In the genomic region with DNA sequence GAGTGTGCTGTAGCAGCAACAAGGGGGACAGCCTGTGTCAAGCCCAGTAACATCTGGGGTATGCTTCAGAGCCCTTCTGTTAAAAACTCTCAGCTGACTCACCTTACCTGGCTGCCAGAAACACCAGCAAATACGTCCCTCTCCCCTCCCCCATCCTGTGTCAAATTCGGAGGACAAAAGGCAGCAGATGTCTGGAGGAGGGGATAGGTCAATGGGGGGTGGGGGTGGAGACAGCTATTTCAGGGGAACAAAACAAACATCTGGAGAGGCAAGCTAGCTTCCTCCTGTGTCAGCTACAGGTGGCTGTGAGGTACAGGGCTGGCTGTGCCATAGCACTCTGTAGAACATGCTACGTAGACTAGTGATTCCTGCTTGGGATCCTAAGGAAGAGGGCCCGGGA, we compare ENCODE assay signal across 16 mouse cellular contexts. TPM values are rescaled to one million over a fixed set of nuclear protein-coding genes. Genes with fewer than 3 reads are reported as not detected.
A peak's percentile ranks its signal among the peaks of the same experiment; 100 is the strongest.
DNase-seq lines count a peak whose midpoint lies in the region; ATAC-seq and TF ChIP-seq lines count a peak whose summit lies in the region.
"Had no signal": no experiment of that assay in that cellular context is flagged by ENCODE, and none has a peak within 500 bp of the region (broad histone marks: within the 10 kb centered on the region; RNA-seq: fewer than 3 reads in every experiment).

No protein-coding gene starts in this region.

- DNase-seq in hindbrain, embryonic 10.5 days (ENCODE audit: low spot score) = no peak
- no peak for DNase-seq in hindbrain, embryonic 11.5 days (ENCODE audit: low spot score)
- peak; percentile 49 for DNase-seq in CH12.LX (ENCODE audit: extremely low read depth)
- peak; percentile 55 for DNase-seq in ZHBTc4 (ENCODE audit: low read depth, low spot score)
- DNase-seq in thymus, adult 2 months = peak; percentile 41
- no peak for DNase-seq in spleen, adult 18-20 months
- no peak for DNase-seq in urinary bladder, postnatal 25 days (ENCODE audit: low spot score)
- DNase-seq: adrenal gland, postnatal 36 days; B cell, adult 2 months; gastrocnemius, postnatal 14 days; heart, postnatal 36 days; lung, embryonic 14.5 days had no signal

- no peak for TF ChIP-seq CTCF in CH12.LX (conservative IDR thresholded peaks at IDR 0.05 in 1 of 2, IDR thresholded peaks at IDR 0.05 in 1 of 2; ENCODE audit: low read depth in 2 of 2, low read length in 2 of 2)
- TF ChIP-seq CTCF in thymus, adult 2 months (IDR thresholded peaks at IDR 0.05; ENCODE audit: borderline replicate concordance, control insufficient read depth, extremely low read depth, insufficient read depth, low read length, poor library complexity) = no peak

- H3K27me3 ChIP-seq in hindbrain, embryonic 10.5 days (ENCODE audit: insufficient read depth, poor library complexity, severe bottlenecking) = no peaks in the 10 kb centered on the region
- H3K27me3 ChIP-seq in hindbrain, embryonic 11.5 days (ENCODE audit: control insufficient read depth, insufficient read depth, low read length) = no peaks in the 10 kb centered on the region
- H3K27me3 ChIP-seq in CH12.LX (replicated peaks) = no peaks in the 10 kb centered on the region
- no peaks in the 10 kb centered on the region for H3K27me3 ChIP-seq in thymus, adult 2 months (ENCODE audit: control insufficient read depth, insufficient read depth, low read length)

- TF ChIP-seq RAD21 in CH12.LX (IDR thresholded peaks at IDR 0.05; ENCODE audit: low read depth, low read length) = no peak; the same call in 1 of the 2 replicates

- peak overlapping the region; percentile 54 for H3K27ac ChIP-seq in hindbrain, embryonic 10.5 days
- H3K27ac ChIP-seq in hindbrain, embryonic 11.5 days (ENCODE audit: low read depth, low read length) = no peak overlapping the region
- H3K27ac ChIP-seq in CH12.LX (ENCODE audit: insufficient read depth, low read depth) = peak overlapping the region; percentile 22
- peak overlapping the region; percentile 84 for H3K27ac ChIP-seq in thymus, adult 2 months (ENCODE audit: control insufficient read depth, insufficient read depth, low read length)

- H3K4me2 ChIP-seq in hindbrain, embryonic 11.5 days (replicated peaks; ENCODE audit: low read depth, low read length) = no peak overlapping the region
- H3K4me2 ChIP-seq in CH12.LX (ENCODE audit: insufficient read depth, low read depth, poor library complexity, severe bottlenecking) = no peak overlapping the region
- H3K4me2 ChIP-seq: heart, embryonic 11.5 days; liver, embryonic 11.5 days; lung, embryonic 14.5 days had no signal

- H3K4me1 ChIP-seq in hindbrain, embryonic 10.5 days (replicated peaks) = peaks cover 85% of the 10 kb centered on the region
- H3K4me1 ChIP-seq in hindbrain, embryonic 11.5 days (replicated peaks; ENCODE audit: control insufficient read depth, insufficient read depth, low read length) = peaks cover 17% of the 10 kb centered on the region
- H3K4me1 ChIP-seq in CH12.LX (ENCODE audit: control insufficient read depth in 1 of 2, insufficient read depth in 2 of 2) = peaks cover 45 to 83% of the 10 kb centered on the region in 2 experiments
- H3K4me1 ChIP-seq in thymus, adult 2 months (replicated peaks; ENCODE audit: control insufficient read depth, insufficient read depth, low read length) = peaks cover 75% of the 10 kb centered on the region

- no peak overlapping the region for H3K4me3 ChIP-seq in hindbrain, embryonic 10.5 days
- H3K4me3 ChIP-seq in hindbrain, embryonic 11.5 days (ENCODE audit: low read depth, low read length) = no peak overlapping the region
- no peak overlapping the region for H3K4me3 ChIP-seq in CH12.LX (replicated peaks in 1 of 3; ENCODE audit: low read depth in 2 of 3, low read length in 2 of 3, poor library complexity in 1 of 3)
- H3K4me3 ChIP-seq in thymus, adult 2 months (ENCODE audit: control insufficient read depth, insufficient read depth, low read length) = no peak overlapping the region

- no peak for TF ChIP-seq EP300 in CH12.LX (IDR thresholded peaks at IDR 0.05; ENCODE audit: low read length)

- peaks cover 87% of the 10 kb centered on the region for H3K79me2 ChIP-seq in CH12.LX (replicated peaks; ENCODE audit: control insufficient read depth, extremely low read depth, insufficient read depth, poor library complexity, severe bottlenecking)

- H3K9me3 ChIP-seq in hindbrain, embryonic 10.5 days = no peaks in the 10 kb centered on the region
- H3K9me3 ChIP-seq in hindbrain, embryonic 11.5 days (ENCODE audit: control insufficient read depth, low read length) = no peaks in the 10 kb centered on the region
- H3K9me3 ChIP-seq in CH12.LX (replicated peaks; ENCODE audit: low read length) = no peaks in the 10 kb centered on the region

- in situ Hi-C loops in CH12.LX (cut with MboI; ENCODE audit: low pct_ligation_motif_present, low pct_unique_long_range_greater_than_20kb, low sequenced_read_pairs) = no loop called here

- TF ChIP-seq POLR2A in CH12.LX (IDR thresholded peaks at IDR 0.05; ENCODE audit: low read depth, low read length) = no peak
- no peak for TF ChIP-seq POLR2A in thymus, adult 2 months (IDR thresholded peaks at IDR 0.05; ENCODE audit: control insufficient read depth, extremely low read depth, insufficient read depth, low read length, poor library complexity)

- H3K36me3 ChIP-seq in hindbrain, embryonic 10.5 days = 0 out of 2 replicates have a peak, but pooled peaks cover 8% of the 10 kb centered on the region
- no peaks in the 10 kb centered on the region for H3K36me3 ChIP-seq in hindbrain, embryonic 11.5 days (ENCODE audit: control insufficient read depth, insufficient read depth, low read length)
- H3K36me3 ChIP-seq in CH12.LX (replicated peaks in 1 of 2; ENCODE audit: control insufficient read depth in 1 of 2, insufficient read depth in 1 of 2, low read length in 1 of 2) = peaks cover 74 to 91% of the 10 kb centered on the region in 2 experiments
- no peaks in the 10 kb centered on the region for H3K36me3 ChIP-seq in thymus, adult 2 months (ENCODE audit: control insufficient read depth, insufficient read depth, low read length)

- H3K9ac ChIP-seq in hindbrain, embryonic 11.5 days (ENCODE audit: low read depth, low read length) = no peak overlapping the region
- no peak overlapping the region for H3K9ac ChIP-seq in CH12.LX (ENCODE audit: insufficient read depth, low read depth)
- H3K9ac ChIP-seq: lung, embryonic 14.5 days had no signal

- no peak for ATAC-seq in hindbrain, embryonic 11.5 days (ENCODE audit: low FRiP score)
- no peak for ATAC-seq in megakaryocyte, adult 5-6 weeks (ENCODE audit: poor library complexity, severe bottlenecking)
- ATAC-seq: intestine, postnatal 0 days had no signal

- dilution Hi-C loops in CH12.LX (cut with MboI; ENCODE audit: extremely low pct_ligation_motif_present, extremely low pct_unique_long_range_greater_than_20kb, low sequenced_read_pairs) = no loop called here

- WGBS in hindbrain, embryonic 10.5 days = 13% methylated on average over 4 of the region's 4 CpGs
- WGBS in hindbrain, embryonic 11.5 days = 24% methylated on average over 4 of the region's 4 CpGs
- 16% methylated on average over 4 of the region's 4 CpGs for WGBS in thymus, adult 2 months

TF ChIP-seq in CH12.LX, 34 proteins besides CTCF, POLR2A, EP300 and RAD21:
- TF ChIP-seq MAZ (IDR thresholded peaks at IDR 0.05; ENCODE audit: low read depth, low read length) (no peak), CHD2 (IDR thresholded peaks at IDR 0.05; ENCODE audit: low read length) (peak; percentile 46; the same call in 1 of the 2 replicates), USF1 (IDR thresholded peaks at IDR 0.05; ENCODE audit: low read depth, low read length) (no peak), NELFE (IDR thresholded peaks at IDR 0.05; ENCODE audit: low read depth, low read length) (no peak), IRF4 (IDR thresholded peaks at IDR 0.05; ENCODE audit: low read depth, low read length) (no peak), RCOR1 (conservative IDR thresholded peaks at IDR 0.05; ENCODE audit: low read depth, low read length) (no peak)

RNA-seq across cellular contexts. Expression of a gene that starts 49.0 kb away (rescaled TPM):
- 13.6 and 16.9 TPM in 2 replicates for polyA plus RNA-seq in hindbrain, embryonic 10.5 days (2016; fragmentation: Nextera tagmentation; extraction: Ambion mirVana)
- polyA plus RNA-seq in hindbrain, embryonic 11.5 days (2014; fragmentation: Nextera tagmentation; extraction: Ambion mirVana) = 12.9 and 14.9 TPM in 2 replicates
- 46.6 and 48.5 TPM in 2 replicates for total RNA-seq in CH12.LX (2012; rRNA removed)
- total RNA-seq in CH12.LX (2014; rRNA removed) = 31.5 and 31.7 TPM in 2 replicates
- polyA plus RNA-seq in CH12.LX (2012; ENCODE audit: insufficient read length, low read depth) = 46.8 and 47.3 TPM in 2 replicates
- polyA plus RNA-seq in thymus, adult 2 months (2012; rRNA removed) = 48.0 and 50.4 TPM in 2 replicates
- 5.9 and 8.0 TPM in 2 replicates for total RNA-seq in megakaryocyte, adult 5-6 weeks (2015)
- total RNA-seq in megakaryocyte, adult 5-6 weeks (2017) = 11.0 and 11.5 TPM in 2 replicates

Comparison
In these comparisons a context has a peak if more than half of its experiments do, and no peak if none do; other contexts are left out.
1. DNase-seq: peak in CH12.LX (single experiment), ZHBTc4 (single experiment) and thymus, adult 2 months (single experiment); none in hindbrain, embryonic 10.5 days (single experiment), hindbrain, embryonic 11.5 days (single experiment), spleen, adult 18-20 months (0 of 2) and urinary bladder, postnatal 25 days (single experiment).